Mouse (Mus musculus) mouse embryonic stem cell (cell line): ENCODE measurements around the gene Thnsl2.

Experiments
- in situ Hi-C, 2 experiments: fragments of 300-500 bp; cut with MboI; formaldehyde crosslinking; loops; 1 replicate in 1 of 2; 3 replicates in 1 of 2; pipeline ENCODE4 v1.14.3; 2019 to 2020; ENCODE audit warnings: low sequenced_read_pairs in 2 of 2, low pct_unique_long_range_greater_than_20kb in 1 of 2, mixed read lengths in 1 of 2; ENCODE audit not compliant: unreplicated experiment in 1 of 2

Gene Thnsl2

DNA sequence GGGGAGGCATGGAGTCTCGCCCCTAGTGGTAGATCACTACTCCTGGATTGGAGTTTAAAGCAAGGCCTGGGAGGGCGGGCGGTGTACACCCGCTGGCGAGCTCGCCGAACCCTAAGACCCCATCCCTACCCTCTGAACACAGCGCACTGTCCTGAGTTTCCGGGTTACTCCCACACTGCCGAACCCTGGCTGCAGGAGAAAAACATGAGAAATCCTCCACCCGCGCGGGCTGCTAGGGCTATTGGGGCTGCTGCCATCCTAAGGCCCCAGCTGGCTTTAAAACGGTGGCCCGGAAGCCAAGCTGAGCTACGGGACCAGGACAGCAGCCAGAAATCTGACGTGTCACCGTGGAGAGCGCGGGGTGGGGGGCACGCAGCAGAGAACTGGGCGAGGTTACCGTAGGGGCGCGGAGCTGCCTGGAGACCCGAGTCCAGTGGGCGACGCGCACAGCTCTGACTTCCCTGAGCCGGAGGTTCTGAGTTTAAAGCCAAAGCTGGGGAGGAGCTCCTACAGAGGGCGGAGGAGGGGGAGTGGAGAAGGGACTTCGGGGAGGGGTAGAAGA lies at the start of gene Thnsl2:
Gene Thnsl2, minus strand, starts transcription at position 546 of the 562 bp plus-strand sequence.
- in situ Hi-C loops, result no loop called here

DNA sequence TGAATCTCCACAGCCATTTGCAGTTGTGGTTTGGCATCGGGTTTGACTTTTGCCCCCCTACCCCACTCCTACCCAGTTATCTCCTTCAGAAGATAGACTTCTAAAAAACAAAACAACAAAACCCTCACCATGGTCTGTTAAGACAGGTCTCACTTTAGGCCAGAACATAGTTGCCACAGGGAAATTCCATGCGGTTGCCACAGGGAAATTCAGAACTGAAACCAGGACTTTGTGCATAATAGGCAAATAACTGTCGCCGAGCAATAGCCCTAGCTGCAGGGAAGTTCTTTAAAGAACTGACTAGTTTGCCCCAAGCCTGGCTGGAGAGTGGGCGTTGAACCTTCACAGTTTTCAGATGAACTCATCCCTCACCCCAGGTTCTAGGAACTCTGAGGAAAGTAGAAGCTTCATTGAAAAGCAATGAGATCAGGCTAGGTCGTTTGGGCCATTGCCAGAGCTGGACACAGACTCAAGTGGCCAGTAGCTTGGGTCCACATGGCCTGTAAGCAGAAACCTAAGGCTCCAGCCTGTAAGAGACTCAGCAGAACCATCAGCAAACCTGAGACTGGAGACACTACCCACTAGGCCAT lies 49.0 kb upstream of the Thnsl2 start:
- in situ Hi-C loops, result no loop called here

DNA sequence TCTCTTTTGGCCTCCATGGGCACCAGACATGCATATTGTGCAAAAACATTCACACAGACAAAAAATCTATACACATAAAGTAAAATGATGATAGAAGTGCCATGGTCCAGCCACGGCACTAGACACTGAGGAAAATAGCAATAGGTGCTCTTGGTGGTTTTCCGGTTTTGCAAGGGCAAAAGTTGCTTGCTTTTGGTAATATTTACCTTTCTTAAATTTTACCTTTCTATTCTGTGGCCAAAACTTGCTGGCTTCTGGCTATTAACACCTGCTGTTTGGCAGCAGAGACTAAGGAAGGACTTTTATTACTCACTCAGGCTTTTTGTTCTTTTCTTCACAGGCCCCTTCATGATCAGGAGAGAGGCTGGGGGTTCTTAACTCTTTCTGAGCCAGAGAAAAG lies 46.3 kb upstream of the Thnsl2 start:
- in situ Hi-C loops, result no loop called here

DNA sequence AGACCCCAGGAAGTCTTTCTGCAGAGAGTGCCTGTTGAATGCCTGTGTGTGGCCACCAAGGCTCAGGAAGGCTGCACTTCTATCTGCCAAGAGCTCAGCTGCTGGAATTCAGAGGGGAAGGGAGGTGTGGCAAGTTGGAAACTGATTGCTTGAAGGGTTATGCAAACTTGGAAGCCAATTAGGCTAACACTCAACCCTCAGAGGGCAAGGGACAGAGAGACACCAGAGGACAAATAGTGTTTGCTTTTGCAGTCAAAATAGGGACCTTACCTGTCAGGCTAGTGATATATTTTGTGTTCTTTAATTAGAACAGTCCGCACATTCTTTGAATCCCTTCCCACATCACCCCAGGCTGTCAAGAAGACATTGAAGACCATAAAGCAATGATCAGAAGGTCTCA lies 45.3 kb upstream of the Thnsl2 start:
- in situ Hi-C loops, result no loop called here

DNA sequence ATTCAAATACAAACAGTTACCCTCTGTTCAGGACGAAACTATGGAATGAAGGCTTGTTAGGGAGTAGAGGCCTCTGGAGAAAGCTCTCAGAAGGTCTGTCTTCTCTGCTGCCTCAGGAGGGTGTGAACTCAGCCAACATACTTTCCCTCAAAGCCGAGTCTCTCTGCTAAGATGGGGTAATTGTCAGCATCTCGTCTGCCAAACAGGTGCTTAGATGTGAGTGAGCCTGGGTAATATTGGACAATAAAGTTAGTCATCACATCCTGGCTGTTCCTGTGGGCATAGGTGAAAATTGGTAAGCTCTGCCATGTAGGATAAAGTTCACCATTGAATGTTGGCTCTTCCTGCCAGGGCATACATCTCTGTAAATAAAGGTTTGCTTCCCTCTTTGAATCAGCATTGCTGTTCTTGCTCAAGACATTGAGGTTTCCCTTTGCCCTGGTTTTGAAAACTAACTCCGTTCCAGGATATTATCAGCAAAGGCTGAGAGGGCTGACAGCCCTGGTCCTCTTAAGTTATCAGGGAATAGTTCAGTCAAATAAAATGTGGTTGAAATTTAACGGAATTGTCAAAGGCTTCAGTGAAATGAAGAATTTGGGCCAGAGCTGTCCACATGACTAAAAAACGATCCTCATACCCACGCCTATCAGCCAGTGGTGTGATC lies 40.8 kb upstream of the Thnsl2 start:
- in situ Hi-C loops, result no loop called here

DNA sequence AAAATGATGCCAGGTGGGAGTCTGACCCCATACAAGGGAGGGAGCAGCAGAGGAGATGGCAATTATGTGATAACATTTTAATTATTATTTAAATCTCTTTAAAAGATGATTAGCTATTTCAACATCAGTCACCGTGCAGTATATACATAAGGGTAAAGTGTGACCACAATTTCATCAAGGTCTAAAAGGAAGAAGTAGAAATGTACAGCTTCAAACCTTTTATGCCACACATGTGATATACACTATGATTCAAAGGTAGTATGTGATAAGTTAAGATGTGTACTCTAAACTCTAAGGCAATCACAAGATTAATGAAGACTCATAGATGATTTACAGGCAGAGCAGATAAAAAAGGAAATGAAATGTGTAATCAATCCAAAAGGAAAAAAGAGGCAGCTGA lies 36.4 kb upstream of the Thnsl2 start:
- in situ Hi-C loops, result no loop called here

- in situ Hi-C loops, result loop anchor here (25.0 kb wide), 5 partner anchors 214 to 639 kb away; no protein-coding TSS in a partner anchor
Measured at GRCm38 (mm10) chr6:71172812-71173580, 28.8 kb upstream of the Thnsl2 start.

- in situ Hi-C loops, result loop anchor here (25.0 kb wide), 5 partner anchors 221 to 646 kb away; no protein-coding TSS in a partner anchor
Measured at GRCm38 (mm10) chr6:71166551-71167169, 22.4 kb upstream of the Thnsl2 start.

GRCm38 (mm10) chr6:71164394-71164793 lies 20.2 kb upstream of the Thnsl2 start:
- in situ Hi-C loops, result loop anchor here (25.0 kb wide), 5 partner anchors 223 to 648 kb away; no protein-coding TSS in a partner anchor

DNA sequence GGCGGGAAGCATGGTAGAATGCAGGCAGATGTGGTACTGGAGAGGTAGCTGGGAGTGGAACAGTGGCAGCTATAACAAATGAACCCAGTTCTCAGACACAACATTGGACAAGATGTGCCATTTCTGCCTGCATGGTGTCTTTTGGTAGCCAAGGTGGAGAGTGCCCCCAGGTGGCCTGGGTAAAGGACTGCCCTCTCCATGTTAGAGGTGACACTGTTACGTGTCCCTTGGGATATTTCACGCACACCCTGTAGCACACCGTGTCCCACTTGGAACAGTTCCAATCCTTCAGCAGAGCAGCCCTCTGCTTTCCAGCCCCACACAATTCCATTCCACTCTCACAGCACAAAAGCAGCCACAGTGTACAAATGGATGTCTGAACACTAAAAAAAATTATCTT lies 18.0 kb upstream of the Thnsl2 start:
- in situ Hi-C loops, result loop anchor here (25.0 kb wide), 5 partner anchors 225 to 650 kb away; no protein-coding TSS in a partner anchor

DNA sequence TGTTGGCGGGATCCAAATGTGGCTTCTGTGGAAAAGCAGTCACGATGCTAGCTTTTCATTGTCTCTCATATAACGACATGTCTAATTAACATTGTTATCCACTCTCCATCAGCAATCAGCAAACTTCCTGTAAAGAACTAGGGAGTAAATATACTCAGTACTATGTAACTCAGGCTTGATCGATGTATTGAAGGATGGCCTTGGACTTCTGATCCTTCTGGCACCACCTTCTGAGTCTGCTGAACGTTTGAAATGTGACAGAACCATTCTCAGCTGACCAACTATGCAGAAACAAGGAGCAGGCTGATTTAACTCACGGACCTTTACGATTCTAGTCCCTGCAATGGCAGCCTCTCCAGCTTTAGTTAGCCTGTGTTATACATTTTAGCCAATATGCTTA lies 17.1 kb upstream of the Thnsl2 start:
- in situ Hi-C loops, result loop anchor here (25.0 kb wide), 5 partner anchors 226 to 651 kb away; no protein-coding TSS in a partner anchor

DNA sequence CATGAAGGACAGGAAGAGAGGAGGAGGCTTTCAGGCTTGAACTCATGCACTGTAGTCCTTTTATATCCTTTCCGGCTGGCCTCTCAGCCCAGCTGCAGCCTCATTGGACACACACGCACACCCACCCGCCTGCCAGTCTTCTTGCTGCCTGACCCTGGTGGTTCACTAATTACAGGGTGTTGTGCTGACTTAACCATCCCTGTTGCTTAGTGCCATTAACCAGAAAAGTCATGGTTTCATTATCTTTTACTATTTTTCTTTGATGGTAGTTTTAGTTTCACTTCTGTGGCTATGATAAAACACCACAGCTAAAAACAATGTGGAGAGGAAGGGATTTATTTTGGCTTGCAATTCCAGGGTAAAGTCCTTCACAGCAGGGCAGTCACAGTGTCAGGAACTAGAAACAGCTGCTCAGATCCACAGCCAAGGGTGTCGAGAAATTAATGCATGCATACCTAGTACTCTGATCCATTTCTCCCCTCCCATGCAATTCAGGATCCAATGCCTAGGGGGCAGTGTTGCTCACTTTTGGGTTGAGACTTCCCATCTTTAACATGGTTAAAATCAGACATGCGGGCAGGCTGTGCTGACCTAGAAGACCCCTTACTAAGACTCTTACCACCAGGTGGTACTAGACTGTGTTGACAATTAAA lies 12.6 kb upstream of the Thnsl2 start:
- in situ Hi-C loops, result loop anchor here (10.0 to 25.0 kb wide), 6 partner anchors 138 to 656 kb away; no protein-coding TSS in a partner anchor

- in situ Hi-C loops, result loop anchor here (10.0 to 25.0 kb wide), 6 partner anchors 140 to 657 kb away; no protein-coding TSS in a partner anchor
Measured at GRCm38 (mm10) chr6:71154861-71155260, 10.6 kb upstream of the Thnsl2 start.

DNA sequence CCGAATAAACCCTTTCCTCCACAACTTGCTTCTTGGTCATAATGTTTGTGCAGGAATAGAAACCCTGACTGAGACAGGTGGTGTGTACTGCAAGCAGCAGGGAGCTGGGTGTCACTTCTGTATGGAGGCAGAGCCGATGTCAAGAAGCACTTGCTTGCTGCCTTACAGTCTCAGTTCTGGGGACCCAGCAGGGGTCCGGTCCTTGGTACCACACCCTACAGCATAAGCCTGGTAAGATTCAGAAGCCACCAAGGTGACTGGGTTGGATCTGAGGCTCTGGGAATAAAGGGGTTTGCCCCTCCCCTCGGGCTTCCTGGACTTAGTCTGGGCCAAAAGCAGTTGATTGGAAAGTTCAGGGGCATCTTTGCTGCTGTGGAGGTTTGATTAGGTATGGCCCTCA lies 9.2 kb upstream of the Thnsl2 start:
- in situ Hi-C loops, result loop anchor here (10.0 to 25.0 kb wide), 6 partner anchors 141 to 659 kb away; no protein-coding TSS in a partner anchor

GRCm38 (mm10) chr6:71151098-71151497 lies 6.9 kb upstream of the Thnsl2 start:
- in situ Hi-C loops, result loop anchor here (10.0 to 25.0 kb wide), 6 partner anchors 144 to 661 kb away; no protein-coding TSS in a partner anchor

DNA sequence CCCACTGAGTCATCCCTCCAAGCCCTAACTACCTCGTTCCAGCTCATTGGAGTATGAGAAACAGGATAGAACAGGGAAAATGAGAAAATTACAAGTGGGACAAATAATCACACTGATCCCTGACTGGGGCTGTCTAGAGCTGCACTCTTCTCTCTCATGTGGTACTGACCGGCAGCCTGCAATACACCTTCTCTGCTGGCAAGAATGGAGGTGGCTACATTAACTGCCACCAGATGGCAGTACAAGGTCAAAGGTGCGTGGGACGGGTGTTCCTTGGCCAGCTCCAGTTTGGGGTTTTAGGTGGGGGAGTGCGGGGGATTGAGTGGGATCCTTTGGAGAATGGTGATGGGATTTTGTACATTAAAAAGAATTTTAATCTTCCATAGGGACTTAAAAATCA lies 5.3 kb upstream of the Thnsl2 start:
- in situ Hi-C loops, result no loop called here

- in situ Hi-C loops, result no loop called here
Measured at GRCm38 (mm10) chr6:71148336-71148735, 4.1 kb upstream of the Thnsl2 start.
